Mouse (Mus musculus) urinary bladder, postnatal 10 days (tissue): ENCODE measurements around the gene Ppp1r1b.

Source experiments
- DNase-seq: peaks from one replicate; pipeline ENCODE4 v3.0.0; 2022; ENCODE audit warnings: low spot score

The Ppp1r1b gene

DNA sequence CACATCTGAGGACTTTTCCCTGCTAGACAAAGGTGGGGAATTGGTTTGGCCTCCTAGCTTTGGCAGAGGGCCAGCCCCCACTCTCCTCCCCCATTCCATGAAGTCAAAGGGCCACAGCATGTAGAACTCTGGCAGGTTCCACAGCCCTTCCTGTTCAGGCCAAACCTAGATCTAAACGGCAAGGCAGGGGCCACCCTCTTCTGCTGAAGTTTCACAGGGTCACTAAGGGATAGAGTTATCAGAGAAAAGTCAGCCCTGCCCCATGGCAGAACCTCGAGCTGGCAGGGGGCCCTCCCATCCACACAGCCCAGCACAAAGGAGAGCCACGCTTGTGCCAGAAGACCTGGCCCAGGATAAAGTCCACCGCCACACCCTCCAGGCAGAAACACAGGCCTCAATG is 46.8 kb downstream of the Ppp1r1b start:
- DNase-seq, result no peak

DNA sequence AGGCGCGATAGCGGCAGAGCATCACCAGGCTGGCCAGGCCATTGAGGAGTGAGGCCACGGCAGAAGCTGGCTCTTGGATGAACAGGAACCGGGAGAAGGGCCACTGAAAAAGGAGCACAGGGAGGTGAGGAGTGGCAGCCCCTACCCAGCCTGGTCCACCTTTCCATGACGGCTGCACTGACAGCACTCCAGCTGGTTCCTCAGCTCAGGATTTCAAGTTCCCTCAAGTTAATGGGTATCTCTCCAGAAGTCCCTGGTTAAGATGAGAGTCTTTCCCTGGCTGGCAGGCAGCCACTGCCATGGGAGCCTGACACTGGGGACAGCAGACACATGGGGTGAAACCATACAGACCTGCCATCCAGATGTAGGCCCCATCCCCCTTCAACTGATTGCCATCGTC is 49.7 kb downstream of the Ppp1r1b start:
- no peak for DNase-seq

DNA sequence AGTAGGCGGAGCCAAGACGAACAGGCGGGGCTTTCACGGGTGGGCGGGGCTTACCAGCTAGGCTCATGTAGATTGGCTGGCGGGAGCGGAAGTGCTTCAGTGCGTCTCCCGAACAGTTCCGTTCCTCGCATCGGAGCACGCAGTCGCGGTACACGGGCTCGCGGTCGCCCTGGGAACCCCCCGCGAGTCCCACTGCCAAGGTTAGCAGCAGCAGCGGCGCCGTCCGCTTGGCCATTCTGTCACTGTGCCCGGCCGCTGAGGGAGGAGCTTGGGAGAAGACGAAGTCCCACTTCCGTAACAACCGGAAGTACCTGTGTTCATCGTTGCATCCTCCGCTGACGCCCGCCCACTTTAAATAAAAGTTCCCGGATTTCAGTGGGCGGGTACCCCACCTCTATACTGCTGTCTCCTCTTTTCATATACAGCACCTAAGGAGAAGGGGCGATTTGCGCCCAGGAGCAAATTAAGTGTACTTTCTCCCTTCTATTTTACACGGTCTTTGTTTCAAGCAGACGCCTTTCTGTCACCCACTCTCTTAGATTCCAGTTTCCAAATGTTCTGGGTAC is 52.0 kb downstream of the Ppp1r1b start, which contains the start of gene Pgap3:
Gene Pgap3 (minus strand): TSS at position 330 of the 566 bp plus-strand sequence.
- DNase-seq, result peak; percentile 39

DNA sequence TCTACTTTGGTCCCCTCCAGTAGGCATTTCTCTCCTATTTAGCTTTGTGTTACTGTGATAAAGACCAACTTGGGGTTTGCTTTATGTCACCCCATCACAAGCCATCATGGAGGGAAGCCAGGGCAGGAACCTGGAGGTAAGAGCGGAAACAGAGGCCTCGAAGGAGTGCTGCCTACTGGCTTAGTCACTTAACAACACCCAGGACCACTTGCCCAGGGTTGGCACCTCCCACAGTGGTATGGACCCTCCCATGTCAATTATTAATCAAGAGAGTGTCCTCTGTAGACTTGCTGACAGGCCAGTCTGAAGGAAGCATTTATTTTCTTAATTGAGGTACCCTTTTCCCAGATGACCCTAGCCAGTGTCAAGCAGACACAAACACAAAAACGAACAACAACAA is 52.6 kb downstream of the Ppp1r1b start:
- no peak for DNase-seq

DNA sequence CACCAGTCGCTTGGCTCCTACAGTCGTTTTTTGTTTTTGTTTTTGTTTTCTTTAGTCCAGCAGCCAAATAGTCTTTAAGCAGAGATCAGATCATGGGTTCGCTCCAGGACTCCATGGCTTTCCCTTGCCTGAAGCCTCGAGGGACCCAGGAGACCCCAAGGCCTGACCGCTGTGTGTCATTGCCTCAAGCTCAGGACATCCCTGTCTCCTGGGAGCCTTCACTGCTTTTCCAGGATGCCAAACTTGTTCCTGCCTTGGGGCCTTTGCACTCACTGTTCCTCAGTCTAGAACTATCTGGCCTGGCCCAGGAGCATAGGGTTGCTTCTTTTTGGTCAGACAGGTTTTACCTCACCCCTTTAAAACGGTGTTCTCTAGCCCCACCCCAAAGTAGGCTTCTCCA is 58.4 kb downstream of the Ppp1r1b start:
- DNase-seq, result no peak
